ENCODE assay signal across 14 mouse cellular contexts in genomic region chr1:132281523-132282176, GRCm38 (mm10). TPM values are rescaled to one million over a fixed set of nuclear protein-coding genes. Genes with fewer than 3 reads are reported as not detected.
DNase-seq lines count a peak whose midpoint lies in the region; ATAC-seq lines count a peak whose summit lies in the region.
"Had no signal": no experiment of that assay in that cellular context is flagged by ENCODE, and none has a peak within 500 bp of the region (broad histone marks: within the 10 kb centered on the region; RNA-seq: fewer than 3 reads in every experiment).

No protein-coding gene starts in this region.

- 0 out of 2 replicates have a peak overlapping the region, but pooled peaks have one; percentile 9 for H3K4me3 ChIP-seq in hindbrain, embryonic 10.5 days
- no peak overlapping the region for H3K4me3 ChIP-seq in midbrain, embryonic 16.5 days (ENCODE audit: low read depth, low read length)
- H3K4me3 ChIP-seq in heart, embryonic 12.5 days, result no peak overlapping the region

- H3K9me3 ChIP-seq in hindbrain, embryonic 10.5 days, result no peaks in the 10 kb centered on the region
- H3K9me3 ChIP-seq in midbrain, embryonic 16.5 days (replicated peaks; ENCODE audit: control insufficient read depth, low read length, poor library complexity, severe bottlenecking), result no peaks in the 10 kb centered on the region
- H3K9me3 ChIP-seq in heart, embryonic 12.5 days (replicated peaks), result no peaks in the 10 kb centered on the region

- H3K27ac ChIP-seq in hindbrain, embryonic 10.5 days, result peak overlapping the region; percentile 81
- H3K27ac ChIP-seq in midbrain, embryonic 16.5 days (ENCODE audit: low read length), result no peak overlapping the region
- no peak overlapping the region for H3K27ac ChIP-seq in heart, embryonic 12.5 days (ENCODE audit: poor library complexity, severe bottlenecking)

- 10% methylated on average over 8 of the region's 8 CpGs for WGBS in hindbrain, embryonic 10.5 days
- 5% methylated on average over 8 of the region's 8 CpGs for WGBS in midbrain, embryonic 16.5 days
- WGBS in heart, embryonic 12.5 days, result 31% methylated on average over 8 of the region's 8 CpGs

- peaks cover 40% of the 10 kb centered on the region for H3K4me1 ChIP-seq in hindbrain, embryonic 10.5 days (replicated peaks)
- peaks cover 16% of the 10 kb centered on the region for H3K4me1 ChIP-seq in midbrain, embryonic 16.5 days (ENCODE audit: control insufficient read depth, insufficient read depth, low read length)
- H3K4me1 ChIP-seq in heart, embryonic 12.5 days (replicated peaks), result peaks cover 4% of the 10 kb centered on the region

- 0 out of 2 replicates have a peak overlapping the region, but pooled peaks have one; percentile 4 for H3K4me2 ChIP-seq in midbrain, embryonic 16.5 days (ENCODE audit: low read length)
- H3K4me2 ChIP-seq in heart, embryonic 12.5 days, result no peak overlapping the region

- no peak overlapping the region for H3K9ac ChIP-seq in midbrain, embryonic 16.5 days (ENCODE audit: low read depth, low read length)
- H3K9ac ChIP-seq in heart, embryonic 12.5 days, result no peak overlapping the region

- DNase-seq in ES-CJ7 (ENCODE audit: low read depth, low spot score), result peak; percentile 92
- peak; percentile 96 for DNase-seq in R1 (ENCODE audit: low read depth, low spot score)
- DNase-seq in hindbrain, embryonic 10.5 days (ENCODE audit: low spot score), result no peak
- DNase-seq in gastrocnemius, postnatal 25 days, result no peak
- DNase-seq in lung, postnatal 14 days, result no peak
- DNase-seq: cerebellum, postnatal 36 days; layer of hippocampus, adult 9-11 months; liver had no signal

- ATAC-seq in midbrain, embryonic 16.5 days, result no peak
- no peak for ATAC-seq in heart, embryonic 12.5 days (ENCODE audit: insufficient number of reproducible peaks, low FRiP score)
- ATAC-seq: inflammation-experienced regulatory T-cells, adult 6 months had no signal

- peaks cover 17% of the 10 kb centered on the region for H3K27me3 ChIP-seq in hindbrain, embryonic 10.5 days (ENCODE audit: insufficient read depth, poor library complexity, severe bottlenecking)
- no peaks in the 10 kb centered on the region for H3K27me3 ChIP-seq in midbrain, embryonic 16.5 days (ENCODE audit: control insufficient read depth, insufficient read depth, low read depth, low read length)
- H3K27me3 ChIP-seq in heart, embryonic 12.5 days (replicated peaks), result 0 out of 2 replicates have a peak, but pooled peaks cover 12% of the 10 kb centered on the region
- H3K27me3 ChIP-seq: Patski had no signal

- H3K36me3 ChIP-seq in hindbrain, embryonic 10.5 days, result no peaks in the 10 kb centered on the region
- no peaks in the 10 kb centered on the region for H3K36me3 ChIP-seq in midbrain, embryonic 16.5 days (ENCODE audit: control insufficient read depth, insufficient read depth, low read length)
- H3K36me3 ChIP-seq in heart, embryonic 12.5 days, result no peaks in the 10 kb centered on the region

RNA-seq across cellular contexts. Expression of gene Klhdc8a, which starts 16.8 kb away (rescaled TPM):
- 1.0 and 3.5 TPM in 2 replicates for polyA plus RNA-seq in hindbrain, embryonic 10.5 days (2016; fragmentation: Nextera tagmentation; extraction: Ambion mirVana)
- 8.3 and 10.8 TPM in 2 replicates for polyA plus RNA-seq in midbrain, embryonic 16.5 days (2015; fragmentation: Nextera tagmentation; extraction: Ambion mirVana)
- total RNA-seq in gastrocnemius, postnatal 25 days (2021), result under 1 TPM; 0.16 to 0.26 TPM
- 0.55 and 0.81 TPM in 2 replicates for polyA plus RNA-seq in heart, embryonic 12.5 days (2016; fragmentation: Nextera tagmentation; extraction: Ambion mirVana)
- total RNA-seq: neutrophil, adult 5-6 weeks had no signal
- polyA plus RNA-seq: inflammation-experienced regulatory T-cells, adult 6 months had no signal

RNA-seq across cellular contexts. Expression of gene Nuak2, which starts 34.3 kb away (rescaled TPM):
- 42.3 and 44.4 TPM in 2 replicates for polyA plus RNA-seq in hindbrain, embryonic 10.5 days (2016; fragmentation: Nextera tagmentation; extraction: Ambion mirVana)
- 19.8 and 22.0 TPM in 2 replicates for polyA plus RNA-seq in midbrain, embryonic 16.5 days (2015; fragmentation: Nextera tagmentation; extraction: Ambion mirVana)
- 1 to 10 TPM in 1 of 2 experiments, under 1 TPM in 1; 0.79 to 1.3 TPM for total RNA-seq in gastrocnemius, postnatal 25 days (2021)
- polyA plus RNA-seq in heart, embryonic 12.5 days (2016; fragmentation: Nextera tagmentation; extraction: Ambion mirVana), result 2.6 and 3.1 TPM in 2 replicates

RNA-seq across cellular contexts. Expression of gene Gm10188, which starts 52.1 kb away (rescaled TPM):
- 0.24 and 0.31 TPM in 2 replicates for polyA plus RNA-seq in hindbrain, embryonic 10.5 days (2016; fragmentation: Nextera tagmentation; extraction: Ambion mirVana)
- 0.28 and 0.63 TPM in 2 replicates for polyA plus RNA-seq in midbrain, embryonic 16.5 days (2015; fragmentation: Nextera tagmentation; extraction: Ambion mirVana)
- total RNA-seq in gastrocnemius, postnatal 25 days (2021), result not detected
- not detected in 2 replicates for polyA plus RNA-seq in heart, embryonic 12.5 days (2016; fragmentation: Nextera tagmentation; extraction: Ambion mirVana)
- total RNA-seq: heart, adult 8-10 months; neutrophil, adult 5-6 weeks had no signal
- polyA plus RNA-seq: inflammation-experienced regulatory T-cells, adult 6 months had no signal

Comparison
In these comparisons a context has a peak if more than half of its experiments do, and no peak if none do; other contexts are left out.
1. DNase-seq: peak in ES-CJ7 (single experiment) and R1 (single experiment); none in hindbrain, embryonic 10.5 days (single experiment), gastrocnemius, postnatal 25 days (single experiment) and lung, postnatal 14 days (single experiment).